Comparison of ENCODE assay signal across 7 mouse cellular contexts in the genomic region with DNA sequence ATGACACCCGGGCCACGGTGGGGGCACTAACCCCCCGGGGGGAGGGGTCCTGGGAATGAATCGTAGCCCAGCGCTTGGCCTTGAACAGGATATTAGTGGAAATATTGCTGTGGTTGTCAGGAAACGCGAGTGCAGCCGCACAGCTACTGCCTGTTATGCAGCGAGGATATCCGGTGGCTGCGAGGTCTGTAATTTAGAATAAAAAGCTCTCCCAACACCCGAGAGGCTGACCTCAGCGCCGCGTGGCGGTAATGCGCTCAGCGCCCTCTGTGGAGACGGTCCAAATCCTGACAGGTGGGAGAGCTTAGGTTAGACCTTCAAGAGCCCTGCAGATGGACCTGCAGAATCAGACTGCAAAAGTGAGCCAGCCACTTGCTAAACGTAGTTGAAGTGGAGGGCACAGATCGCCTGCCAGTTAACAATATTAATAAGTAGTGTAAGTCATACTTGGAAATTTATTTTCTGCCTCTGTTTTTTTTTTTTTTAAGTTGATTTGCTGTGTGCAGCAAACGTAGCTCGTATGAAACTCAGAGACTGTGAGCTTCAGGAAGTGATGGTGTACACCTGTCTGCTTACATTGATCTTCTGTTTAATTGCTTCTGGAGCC. TPM values are rescaled to one million over a fixed set of nuclear protein-coding genes. Genes with fewer than 3 reads are reported as not detected.
DNase-seq lines count a peak whose midpoint lies in the region; ATAC-seq and TF ChIP-seq lines count a peak whose summit lies in the region.

No protein-coding gene starts in this region.

- ATAC-seq in intestine, embryonic 16.5 days: peak; percentile 80

- WGBS in thymus, adult 2 months: under 1% methylated on average over 23 of the region's 23 CpGs
- 2% methylated on average over 23 of the region's 23 CpGs for WGBS in intestine, embryonic 16.5 days

- H3K4me1 ChIP-seq in thymus, adult 2 months (replicated peaks; ENCODE audit: control insufficient read depth, insufficient read depth, low read length): peaks cover 16% of the 10 kb centered on the region
- peaks cover 2% of the 10 kb centered on the region; the same call in 1 of the 2 replicates for H3K4me1 ChIP-seq in intestine, embryonic 16.5 days (ENCODE audit: control insufficient read depth, insufficient read depth, low read length)

- peak overlapping the region; percentile 88 for H3K27ac ChIP-seq in thymus, adult 2 months (ENCODE audit: control insufficient read depth, insufficient read depth, low read length)
- peak overlapping the region; percentile 94 for H3K27ac ChIP-seq in intestine, embryonic 16.5 days (ENCODE audit: low read length)

- H3K27me3 ChIP-seq in thymus, adult 2 months (ENCODE audit: control insufficient read depth, insufficient read depth, low read length): no peaks in the 10 kb centered on the region
- no peaks in the 10 kb centered on the region for H3K27me3 ChIP-seq in intestine, embryonic 16.5 days (replicated peaks; ENCODE audit: control insufficient read depth, insufficient read depth, low read length)

- no peak for DNase-seq in thymus, adult 2 months
- no peak for DNase-seq in thymus, postnatal 25 days
- peak; percentile 83 for DNase-seq in brain, embryonic 14.5 days (ENCODE audit: low read depth)
- DNase-seq in gastrocnemius, postnatal 10 days: peak; percentile 62
- peak; percentile 67 for DNase-seq in lung, postnatal 10 days
- DNase-seq in right cerebral cortex, postnatal 4 days: peak; percentile 56

- H3K36me3 ChIP-seq in thymus, adult 2 months (ENCODE audit: control insufficient read depth, insufficient read depth, low read length): no peaks in the 10 kb centered on the region
- H3K36me3 ChIP-seq in intestine, embryonic 16.5 days (ENCODE audit: control insufficient read depth, insufficient read depth, low read length): no peaks in the 10 kb centered on the region

- TF ChIP-seq POLR2A in thymus, adult 2 months (IDR thresholded peaks at IDR 0.05; ENCODE audit: control insufficient read depth, extremely low read depth, insufficient read depth, low read length, poor library complexity): no peak
- no peak for TF ChIP-seq POLR2A in brain, embryonic 14.5 days (IDR thresholded peaks at IDR 0.05; ENCODE audit: borderline replicate concordance, extremely low read depth, insufficient read depth, insufficient read length, poor library complexity, severe bottlenecking)

- no peak for TF ChIP-seq CTCF in thymus, adult 2 months (IDR thresholded peaks at IDR 0.05; ENCODE audit: borderline replicate concordance, control insufficient read depth, extremely low read depth, insufficient read depth, low read length, poor library complexity)
- TF ChIP-seq CTCF in brain, embryonic 14.5 days (IDR thresholded peaks at IDR 0.05; ENCODE audit: borderline replicate concordance, extremely low read depth, insufficient read depth, insufficient read length): no peak

- peak overlapping the region; percentile 100 for H3K4me2 ChIP-seq in intestine, embryonic 16.5 days (ENCODE audit: low read depth, low read length)

- H3K9me3 ChIP-seq in intestine, embryonic 16.5 days (ENCODE audit: control insufficient read depth, low read length): no peaks in the 10 kb centered on the region

- H3K4me3 ChIP-seq in thymus, adult 2 months (ENCODE audit: control insufficient read depth, insufficient read depth, low read length): peak overlapping the region; percentile 64
- H3K4me3 ChIP-seq in intestine, embryonic 16.5 days (ENCODE audit: low read length): peak overlapping the region; percentile 88

- peak overlapping the region; percentile 89 for H3K9ac ChIP-seq in intestine, embryonic 16.5 days (ENCODE audit: low read depth, low read length)

RNA-seq across cellular contexts. Expression of a gene that starts 0.6 kb away (rescaled TPM):
- 178 and 201 TPM in 2 replicates for polyA plus RNA-seq in thymus, adult 2 months (2012; rRNA removed)
- 103 and 129 TPM in 2 replicates for polyA plus RNA-seq in brain, embryonic 14.5 days (2012; rRNA removed)
- 10 to 100 TPM; 26.6 to 41.5 TPM for total RNA-seq in gastrocnemius, postnatal 10 days (2021)
- 18.2 and 19.8 TPM in 2 replicates for polyA plus RNA-seq in intestine, embryonic 16.5 days (2015; fragmentation: Nextera tagmentation; extraction: Ambion mirVana)

Comparison
In these comparisons a context has a peak if more than half of its experiments do, and no peak if none do; other contexts are left out.
1. DNase-seq: peak in brain, embryonic 14.5 days (single experiment), gastrocnemius, postnatal 10 days (single experiment), lung, postnatal 10 days (single experiment) and right cerebral cortex, postnatal 4 days (single experiment); none in thymus, adult 2 months (single experiment) and thymus, postnatal 25 days (single experiment).